Mouse (Mus musculus) CH12.LX (cell line): ENCODE results near the gene Ccdc36.

ENCODE experiments used
- CTCF ChIP-seq, 2 experiments: IDR thresholded peaks in 1 of 2; conservative IDR thresholded peaks in 1 of 2; 2 replicates each; pipeline ENCODE4 v1.5.1; 2011 to 2012; ENCODE audit warnings: low read depth in 2 of 2, low read length in 2 of 2, improper control_type of control experiment in 1 of 2, inconsistent platforms in 1 of 2, mild to moderate bottlenecking in 1 of 2, moderate library complexity in 1 of 2
- ETS1 ChIP-seq: conservative IDR thresholded peaks from 2 replicates; pipeline ENCODE4 v1.6.1; 2012; ENCODE audit warnings: low read depth, mild to moderate bottlenecking, inconsistent platforms, low read length, improper control_type of control experiment, moderate library complexity
- MAZ ChIP-seq: IDR thresholded peaks from 2 replicates; pipeline ENCODE4 v1.6.1; 2012; ENCODE audit warnings: low read depth, mild to moderate bottlenecking, inconsistent platforms, low read length, improper control_type of control experiment, moderate library complexity
- NRF1 ChIP-seq: IDR thresholded peaks from 2 replicates; pipeline ENCODE4 v1.6.1; 2014; ENCODE audit warnings: low read depth, mild to moderate bottlenecking, inconsistent platforms, low read length, improper control_type of control experiment, moderate library complexity
- POLR2A ChIP-seq: IDR thresholded peaks from 2 replicates; pipeline ENCODE4 v1.6.1; 2011; ENCODE audit warnings: low read depth, mild to moderate bottlenecking, improper control_type of control experiment, low read length

DNA sequence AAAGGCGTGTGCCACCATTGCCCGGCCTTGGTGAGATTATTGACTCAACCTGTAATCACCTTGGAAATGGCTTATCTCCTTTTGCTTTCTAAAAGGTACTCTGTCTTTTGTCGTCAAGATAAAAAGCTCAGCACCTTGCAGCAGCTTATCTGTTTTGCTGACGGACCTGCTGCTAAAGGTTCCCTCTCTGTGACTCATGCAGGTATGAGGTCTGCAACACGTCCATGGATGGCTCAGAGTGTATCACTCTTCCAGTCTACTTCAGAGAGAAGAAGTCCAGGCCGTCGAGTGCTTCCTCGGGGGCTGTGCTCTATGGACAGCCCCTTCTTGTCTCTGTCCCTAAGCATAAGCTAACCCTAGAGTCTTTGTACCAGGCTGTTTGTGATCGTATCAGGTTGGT, 50.0 kb downstream of the Ccdc36 start:
- TF ChIP-seq CTCF (conservative IDR thresholded peaks at IDR 0.05 in 1 of 2, IDR thresholded peaks at IDR 0.05 in 1 of 2; ENCODE audit: low read depth in 2 of 2, low read length in 2 of 2) (no peak), ETS1 (no peak), POLR2A (no peak), NRF1 (no peak), MAZ (no peak)
